Mouse (Mus musculus) limb, embryonic 12.5 days (tissue): ENCODE measurements around the gene Zfp992. TPM values are rescaled to one million over a fixed set of nuclear protein-coding genes. Genes with fewer than 3 reads are reported as not detected.
A peak's percentile ranks its signal among the peaks of the same experiment; 100 is the strongest.
"Not testable (repeated sequence)": the region's sequence is repeated elsewhere in the genome, so short reads cannot be mapped to it uniquely, and the experiment has no call there.

Experiments used
- ATAC-seq: fragments of 200-750 bp; cut with Nextera tagmentation; 2 replicates; pipeline ENCODE4 v1.8.0; 2017; ENCODE audit warnings: low read depth, moderate TSS enrichment; ENCODE audit not compliant: insufficient number of reproducible peaks, insufficient read depth, low FRiP score, low TSS enrichment
- H3K27ac ChIP-seq: fragments of 300-500 bp; sonication (generic); 2 replicates; pipeline ENCODE4 v1.5.1; 2016; ENCODE audit warnings: mild to moderate bottlenecking, moderate library complexity
- H3K27me3 ChIP-seq: fragments of 300-500 bp; sonication (generic); 2 replicates; pipeline ENCODE4 v1.6.1; 2016; ENCODE audit warnings: mild to moderate bottlenecking, moderate library complexity
- H3K36me3 ChIP-seq: fragments of 300-500 bp; sonication (generic); 2 replicates; pipeline ENCODE4 v1.6.1; 2016; ENCODE audit warnings: mild to moderate bottlenecking, moderate library complexity
- H3K4me1 ChIP-seq: fragments of 300-500 bp; sonication (generic); replicated peaks from 2 replicates; pipeline ENCODE4 v1.6.1; 2016
- H3K4me2 ChIP-seq: fragments of 300-500 bp; sonication (generic); 2 replicates; pipeline ENCODE4 v1.6.1; 2016; ENCODE audit warnings: mild to moderate bottlenecking, moderate library complexity
- H3K4me3 ChIP-seq: fragments of 300-500 bp; sonication (generic); replicated peaks from 2 replicates; pipeline ENCODE4 v1.5.1; 2016; ENCODE audit warnings: mild to moderate bottlenecking
- H3K9ac ChIP-seq: fragments of 300-500 bp; sonication (generic); replicated peaks from 2 replicates; pipeline ENCODE4 v1.6.1; 2016; ENCODE audit warnings: mild to moderate bottlenecking, moderate library complexity
- H3K9me3 ChIP-seq: fragments of 300-500 bp; sonication (generic); 2 replicates; pipeline ENCODE4 v1.6.1; 2016; ENCODE audit warnings: mild to moderate bottlenecking, moderate library complexity
- WGBS: fragments of 180-500 bp; shearing (Covaris S2); methylation state at CpG from one replicate; pipeline ENCODE4 v1.1.7; 2016; 5-methylcytosine and 5-hydroxymethylcytosine counted together
- polyA plus RNA-seq: library from polyadenylated mRNA; unstranded; fragments of >200 nt; fragmentation: Nextera tagmentation; extraction: Ambion mirVana; gene quantifications from 2 replicates; pipeline ENCODE4 v1.2.1, GENCODE M21; 2016

Gene Zfp992
- polyA plus RNA-seq, 1 experiment from 2014 or later, result 4.3 TPM

- not testable (repeated sequence) for H3K4me3 ChIP-seq, H3K4me2 ChIP-seq, H3K4me1 ChIP-seq, H3K27me3 ChIP-seq, H3K9ac ChIP-seq, H3K27ac ChIP-seq, ATAC-seq, H3K36me3 ChIP-seq
- peaks cover 51% of the 10 kb centered on the region for H3K9me3 ChIP-seq
- WGBS, result 93% methylated on average over 2 of the region's 2 CpGs
Measured at GRCm38 (mm10) chr4:146476260-146476659, 27.4 kb downstream of the Zfp992 start.

- 84% methylated on average over 3 of the region's 3 CpGs for WGBS
- H3K27me3 ChIP-seq, ATAC-seq, H3K27ac ChIP-seq, H3K4me3 ChIP-seq, H3K4me1 ChIP-seq, H3K4me2 ChIP-seq, H3K36me3 ChIP-seq, H3K9ac ChIP-seq: not testable (repeated sequence)
- H3K9me3 ChIP-seq, result peaks cover 56% of the 10 kb centered on the region
Measured at GRCm38 (mm10) chr4:146476959-146477358, 28.1 kb downstream of the Zfp992 start.

GRCm38 (mm10) chr4:146480376-146481096 is 31.7 kb downstream of the Zfp992 start:
- 73% methylated on average over 6 of the region's 6 CpGs for WGBS
- peak; percentile 57; the same call in 1 of the 2 replicates for ATAC-seq
- H3K36me3 ChIP-seq, H3K27ac ChIP-seq, H3K9ac ChIP-seq, H3K4me2 ChIP-seq, H3K27me3 ChIP-seq, H3K4me1 ChIP-seq, H3K4me3 ChIP-seq: not testable (repeated sequence)
- H3K9me3 ChIP-seq, result peaks cover 84% of the 10 kb centered on the region

GRCm38 (mm10) chr4:146482546-146482945 is 33.7 kb downstream of the Zfp992 start:
- H3K4me3 ChIP-seq, H3K27me3 ChIP-seq, H3K36me3 ChIP-seq, ATAC-seq, H3K4me1 ChIP-seq, H3K9ac ChIP-seq, H3K4me2 ChIP-seq, H3K27ac ChIP-seq: not testable (repeated sequence)
- peaks cover 73% of the 10 kb centered on the region for H3K9me3 ChIP-seq
- 87% methylated on average over 10 of the region's 10 CpGs for WGBS

GRCm38 (mm10) chr4:146483571-146484280 is 34.9 kb downstream of the Zfp992 start:
- H3K9me3 ChIP-seq, result peaks cover 75% of the 10 kb centered on the region
- not testable (repeated sequence) for H3K27ac ChIP-seq, H3K4me1 ChIP-seq, H3K27me3 ChIP-seq, H3K4me2 ChIP-seq, H3K9ac ChIP-seq, H3K4me3 ChIP-seq, H3K36me3 ChIP-seq
- 72% methylated on average over 13 of the region's 13 CpGs for WGBS
- peak; percentile 66 for ATAC-seq

GRCm38 (mm10) chr4:146484676-146485075 is 35.9 kb downstream of the Zfp992 start:
- H3K27ac ChIP-seq, H3K27me3 ChIP-seq, H3K36me3 ChIP-seq, H3K9ac ChIP-seq, H3K4me1 ChIP-seq, ATAC-seq, H3K4me3 ChIP-seq, H3K4me2 ChIP-seq: not testable (repeated sequence)
- peaks cover 75% of the 10 kb centered on the region for H3K9me3 ChIP-seq

GRCm38 (mm10) chr4:146485183-146485939 is 36.5 kb downstream of the Zfp992 start:
- H3K4me1 ChIP-seq, ATAC-seq, H3K36me3 ChIP-seq, H3K4me3 ChIP-seq, H3K27me3 ChIP-seq, H3K27ac ChIP-seq, H3K4me2 ChIP-seq, H3K9ac ChIP-seq: not testable (repeated sequence)
- WGBS, result 71% methylated on average over 6 of the region's 6 CpGs
- peaks cover 72% of the 10 kb centered on the region for H3K9me3 ChIP-seq

GRCm38 (mm10) chr4:146486753-146487152 is 37.9 kb downstream of the Zfp992 start:
- 77% methylated on average over 1 of the region's 1 CpGs for WGBS
- not testable (repeated sequence) for H3K4me3 ChIP-seq, H3K27me3 ChIP-seq, H3K4me1 ChIP-seq, H3K36me3 ChIP-seq, H3K27ac ChIP-seq, H3K4me2 ChIP-seq, H3K9ac ChIP-seq
- peak; percentile 28; the same call in 1 of the 2 replicates for ATAC-seq
- peaks cover 68% of the 10 kb centered on the region for H3K9me3 ChIP-seq

GRCm38 (mm10) chr4:146489196-146489595 is 40.4 kb downstream of the Zfp992 start:
- peaks cover 69% of the 10 kb centered on the region for H3K9me3 ChIP-seq
- not testable (repeated sequence) for H3K36me3 ChIP-seq, ATAC-seq

GRCm38 (mm10) chr4:146491993-146492392 is 43.2 kb downstream of the Zfp992 start:
- H3K4me2 ChIP-seq, H3K36me3 ChIP-seq, H3K27me3 ChIP-seq, H3K4me3 ChIP-seq, ATAC-seq, H3K9ac ChIP-seq, H3K4me1 ChIP-seq, H3K27ac ChIP-seq: not testable (repeated sequence)
- 81% methylated on average over 1 of the region's 1 CpGs for WGBS
- peaks cover 62% of the 10 kb centered on the region for H3K9me3 ChIP-seq

More at GRCm38 (mm10) chr4:146489196-146489595, 40.4 kb downstream of the Zfp992 start:
- H3K9ac ChIP-seq, H3K4me2 ChIP-seq, H3K27ac ChIP-seq, H3K4me3 ChIP-seq, H3K4me1 ChIP-seq, H3K27me3 ChIP-seq: not testable (repeated sequence)
- WGBS, result 75% methylated on average over 4 of the region's 4 CpGs

- Histone ChIP-seq H3K4me3 (no peak overlapping the region), H3K27me3 (no peaks in the 10 kb centered on the region), H3K4me1 (no peaks in the 10 kb centered on the region), H3K36me3 (no peaks in the 10 kb centered on the region), H3K9ac (no peak overlapping the region), H3K27ac (no peak overlapping the region), H3K9me3 (peaks cover 64% of the 10 kb centered on the region), H3K4me2 (no peak overlapping the region)
- ATAC-seq, result no peak
Measured at GRCm38 (mm10) chr4:146492439-146492838, 43.6 kb downstream of the Zfp992 start.
